Mouse (Mus musculus): Measurements from ENCODE around the gene Ap1m2. TPM values are rescaled to one million over a fixed set of nuclear protein-coding genes. Genes with fewer than 3 reads are reported as not detected.
"Not testable (repeated sequence)": the region's sequence is repeated elsewhere in the genome, so short reads cannot be mapped to it uniquely, and the experiment has no call there.

The Ap1m2 gene
- polyA plus RNA-seq, 1 experiment from 2014 or later, result 0.30 TPM

GRCm38 (mm10) chr9:21324269-21324668 lies 12.1 kb upstream of the Ap1m2 start:
- Histone ChIP-seq H3K27ac (replicated peaks in 1 of 2; ENCODE audit: control insufficient read depth in 1 of 2, insufficient read depth in 1 of 2, low read depth in 2 of 2, low read length in 2 of 2) (no peak overlapping the region), H3K27me3 (ENCODE audit: control insufficient read depth, insufficient read depth, low read length) (no peaks in the 10 kb centered on the region), H3K9me3 (ENCODE audit: control insufficient read depth, low read length) (no peaks in the 10 kb centered on the region), H3K4me2 (ENCODE audit: low read length) (no peak overlapping the region), H3K4me1 (ENCODE audit: control insufficient read depth in 2 of 2, insufficient read depth in 2 of 2, low read length in 2 of 2) (peaks cover 10 to 21% of the 10 kb centered on the region in 2 experiments; a peak in 3 of 4 replicates), H3K9ac (ENCODE audit: low read length) (no peak overlapping the region), H3K36me3 (ENCODE audit: control insufficient read depth, insufficient read depth, low read length) (peaks cover 7% of the 10 kb centered on the region; the same call in 1 of the 2 replicates), H3K4me3 (ENCODE audit: control insufficient read depth in 1 of 2, insufficient read depth in 1 of 2, low read depth in 1 of 2, low read length in 2 of 2) (no peak overlapping the region)
- no peak for ATAC-seq (ENCODE audit: insufficient number of reproducible peaks, insufficient read depth, low FRiP score, low read depth)
- WGBS, result 76% methylated on average over 11 of the region's 11 CpGs

GRCm38 (mm10) chr9:21322917-21323297 lies 10.8 kb upstream of the Ap1m2 start:
- not testable (repeated sequence) for H3K36me3 ChIP-seq (ENCODE audit: control insufficient read depth, insufficient read depth, low read length); H3K27me3 ChIP-seq (ENCODE audit: control insufficient read depth, insufficient read depth, low read length); H3K4me3 ChIP-seq (ENCODE audit: control insufficient read depth in 1 of 2, insufficient read depth in 1 of 2, low read depth in 1 of 2, low read length in 2 of 2); H3K9me3 ChIP-seq (ENCODE audit: control insufficient read depth, low read length); H3K9ac ChIP-seq (ENCODE audit: low read length); H3K27ac ChIP-seq (replicated peaks in 1 of 2; ENCODE audit: control insufficient read depth in 1 of 2, insufficient read depth in 1 of 2, low read depth in 2 of 2, low read length in 2 of 2); ATAC-seq (ENCODE audit: insufficient number of reproducible peaks, insufficient read depth, low FRiP score, low read depth)
- peak overlapping the region; percentile 95; the same call in 1 of the 2 replicates for H3K4me2 ChIP-seq (ENCODE audit: low read length)
- peaks cover 9 to 21% of the 10 kb centered on the region in 2 experiments; a peak in 3 of 4 replicates for H3K4me1 ChIP-seq (ENCODE audit: control insufficient read depth in 2 of 2, insufficient read depth in 2 of 2, low read length in 2 of 2)
- 84% methylated on average over 7 of the region's 8 CpGs for WGBS

GRCm38 (mm10) chr9:21322211-21322916 lies 10.2 kb upstream of the Ap1m2 start:
- Histone ChIP-seq H3K36me3 (ENCODE audit: control insufficient read depth, insufficient read depth, low read length) (peaks cover 7% of the 10 kb centered on the region; the same call in 1 of the 2 replicates), H3K27ac (replicated peaks in 1 of 2; ENCODE audit: control insufficient read depth in 1 of 2, insufficient read depth in 1 of 2, low read depth in 2 of 2, low read length in 2 of 2) (peak overlapping the region in 1 of 2 experiments; percentile 72; a peak in 2 of 4 replicates), H3K9me3 (ENCODE audit: control insufficient read depth, low read length) (no peaks in the 10 kb centered on the region), H3K4me1 (ENCODE audit: control insufficient read depth in 2 of 2, insufficient read depth in 2 of 2, low read length in 2 of 2) (peaks cover 9 to 19% of the 10 kb centered on the region in 2 experiments; a peak in 3 of 4 replicates), H3K4me3 (ENCODE audit: control insufficient read depth in 1 of 2, insufficient read depth in 1 of 2, low read depth in 1 of 2, low read length in 2 of 2) (peak overlapping the region; percentile 63 to 79; a peak in 3 of 4 replicates), H3K4me2 (ENCODE audit: low read length) (peak overlapping the region; percentile 95), H3K27me3 (ENCODE audit: control insufficient read depth, insufficient read depth, low read length) (no peaks in the 10 kb centered on the region), H3K9ac (ENCODE audit: low read length) (peak overlapping the region; percentile 81)
- 72% methylated on average over 19 of the region's 19 CpGs for WGBS
- ATAC-seq (ENCODE audit: insufficient number of reproducible peaks, insufficient read depth, low FRiP score, low read depth), result no peak

GRCm38 (mm10) chr9:21321513-21321835 lies 9.3 kb upstream of the Ap1m2 start:
- peaks cover 9 to 18% of the 10 kb centered on the region in 2 experiments; a peak in 3 of 4 replicates for H3K4me1 ChIP-seq (ENCODE audit: control insufficient read depth in 2 of 2, insufficient read depth in 2 of 2, low read length in 2 of 2)
- no peaks in the 10 kb centered on the region for H3K27me3 ChIP-seq (ENCODE audit: control insufficient read depth, insufficient read depth, low read length)
- H3K27ac ChIP-seq (replicated peaks in 1 of 2; ENCODE audit: control insufficient read depth in 1 of 2, insufficient read depth in 1 of 2, low read depth in 2 of 2, low read length in 2 of 2), result peak overlapping the region; percentile 35 to 72
- H3K4me2 ChIP-seq (ENCODE audit: low read length), result peak overlapping the region; percentile 95
- no peaks in the 10 kb centered on the region for H3K9me3 ChIP-seq (ENCODE audit: control insufficient read depth, low read length)
- ATAC-seq (ENCODE audit: insufficient number of reproducible peaks, insufficient read depth, low FRiP score, low read depth), result no peak
- 3% methylated on average over 6 of the region's 6 CpGs for WGBS
- peak overlapping the region; percentile 63 to 79 for H3K4me3 ChIP-seq (ENCODE audit: control insufficient read depth in 1 of 2, insufficient read depth in 1 of 2, low read depth in 1 of 2, low read length in 2 of 2)
- H3K36me3 ChIP-seq (ENCODE audit: control insufficient read depth, insufficient read depth, low read length), result peaks cover 6% of the 10 kb centered on the region; the same call in 1 of the 2 replicates
- H3K9ac ChIP-seq (ENCODE audit: low read length), result peak overlapping the region; percentile 81

- ATAC-seq (ENCODE audit: insufficient number of reproducible peaks, insufficient read depth, low FRiP score, low read depth), result peak; percentile 93
- peaks cover 9 to 18% of the 10 kb centered on the region in 2 experiments; a peak in 3 of 4 replicates for H3K4me1 ChIP-seq (ENCODE audit: control insufficient read depth in 2 of 2, insufficient read depth in 2 of 2, low read length in 2 of 2)
- H3K9me3 ChIP-seq (ENCODE audit: control insufficient read depth, low read length), result no peaks in the 10 kb centered on the region
- H3K36me3 ChIP-seq (ENCODE audit: control insufficient read depth, insufficient read depth, low read length), result peaks cover 4% of the 10 kb centered on the region; the same call in 1 of the 2 replicates
- H3K27ac ChIP-seq (replicated peaks in 1 of 2; ENCODE audit: control insufficient read depth in 1 of 2, insufficient read depth in 1 of 2, low read depth in 2 of 2, low read length in 2 of 2), result peak within 1 kb of the TSS; percentile 35 to 72
- peak within 1 kb of the TSS; percentile 63 to 79 for H3K4me3 ChIP-seq (ENCODE audit: control insufficient read depth in 1 of 2, insufficient read depth in 1 of 2, low read depth in 1 of 2, low read length in 2 of 2)
- WGBS, result under 1% methylated on average over 52 of the region's 52 CpGs
- no peaks in the 10 kb centered on the region for H3K27me3 ChIP-seq (ENCODE audit: control insufficient read depth, insufficient read depth, low read length)
- peak within 1 kb of the TSS; percentile 95 for H3K4me2 ChIP-seq (ENCODE audit: low read length)
- H3K9ac ChIP-seq (ENCODE audit: low read length), result peak within 1 kb of the TSS; percentile 81
Observed at GRCm38 (mm10) chr9:21320619-21321512, 8.7 kb upstream of the Ap1m2 start, which contains the start of gene Slc44a2. TSS of gene Slc44a2 (plus strand) at chr9:21320698.

- H3K27ac ChIP-seq (replicated peaks in 1 of 2; ENCODE audit: control insufficient read depth in 1 of 2, insufficient read depth in 1 of 2, low read depth in 2 of 2, low read length in 2 of 2), result 0 out of 4 replicates have a peak overlapping the region, but pooled peaks of 1 of the 2 experiments have one; percentile 72
- WGBS, result 23% methylated on average over 4 of the region's 4 CpGs
Observed at GRCm38 (mm10) chr9:21320280-21320618, 8.1 kb upstream of the Ap1m2 start.

GRCm38 (mm10) chr9:21319503-21319902 lies 7.4 kb upstream of the Ap1m2 start:
- no peak overlapping the region for H3K4me2 ChIP-seq (ENCODE audit: low read length)
- no peak overlapping the region for H3K4me3 ChIP-seq (ENCODE audit: control insufficient read depth in 1 of 2, insufficient read depth in 1 of 2, low read depth in 1 of 2, low read length in 2 of 2)
- no peak overlapping the region for H3K27ac ChIP-seq (replicated peaks in 1 of 2; ENCODE audit: control insufficient read depth in 1 of 2, insufficient read depth in 1 of 2, low read depth in 2 of 2, low read length in 2 of 2)
- H3K9ac ChIP-seq (ENCODE audit: low read length), result no peak overlapping the region
- peaks cover 9 to 18% of the 10 kb centered on the region in 2 experiments; a peak in 3 of 4 replicates for H3K4me1 ChIP-seq (ENCODE audit: control insufficient read depth in 2 of 2, insufficient read depth in 2 of 2, low read length in 2 of 2)
- ATAC-seq (ENCODE audit: insufficient number of reproducible peaks, insufficient read depth, low FRiP score, low read depth), result no peak
- H3K9me3 ChIP-seq (ENCODE audit: control insufficient read depth, low read length), result no peaks in the 10 kb centered on the region
- no peaks in the 10 kb centered on the region for H3K36me3 ChIP-seq (ENCODE audit: control insufficient read depth, insufficient read depth, low read length)
- no peaks in the 10 kb centered on the region for H3K27me3 ChIP-seq (ENCODE audit: control insufficient read depth, insufficient read depth, low read length)
- 91% methylated on average over 4 of the region's 4 CpGs for WGBS

More at GRCm38 (mm10) chr9:21320280-21320618, 8.1 kb upstream of the Ap1m2 start:
- no peaks in the 10 kb centered on the region for H3K27me3 ChIP-seq (ENCODE audit: control insufficient read depth, insufficient read depth, low read length)
- H3K4me2 ChIP-seq (ENCODE audit: low read length), result peak overlapping the region; percentile 95
- H3K9me3 ChIP-seq (ENCODE audit: control insufficient read depth, low read length), result no peaks in the 10 kb centered on the region
- no peak for ATAC-seq (ENCODE audit: insufficient number of reproducible peaks, insufficient read depth, low FRiP score, low read depth)
- peak overlapping the region; percentile 81 for H3K9ac ChIP-seq (ENCODE audit: low read length)
- H3K36me3 ChIP-seq (ENCODE audit: control insufficient read depth, insufficient read depth, low read length), result peaks cover 4% of the 10 kb centered on the region; the same call in 1 of the 2 replicates
- H3K4me1 ChIP-seq (ENCODE audit: control insufficient read depth in 2 of 2, insufficient read depth in 2 of 2, low read length in 2 of 2), result peaks cover 9 to 18% of the 10 kb centered on the region in 2 experiments; a peak in 3 of 4 replicates
- H3K4me3 ChIP-seq (ENCODE audit: control insufficient read depth in 1 of 2, insufficient read depth in 1 of 2, low read depth in 1 of 2, low read length in 2 of 2), result peak overlapping the region; percentile 63 to 79

Data from heart, embryonic 14.5 days (tissue).